Mouse (Mus musculus): ENCODE results near the gene Tom1l2. TPM values are rescaled to one million over a fixed set of nuclear protein-coding genes. Genes with fewer than 3 reads are reported as not detected.

The Tom1l2 gene
- total and polyA plus RNA-seq, 2 experiments from 2014 or later, result 31.3 to 77.3 TPM

DNA sequence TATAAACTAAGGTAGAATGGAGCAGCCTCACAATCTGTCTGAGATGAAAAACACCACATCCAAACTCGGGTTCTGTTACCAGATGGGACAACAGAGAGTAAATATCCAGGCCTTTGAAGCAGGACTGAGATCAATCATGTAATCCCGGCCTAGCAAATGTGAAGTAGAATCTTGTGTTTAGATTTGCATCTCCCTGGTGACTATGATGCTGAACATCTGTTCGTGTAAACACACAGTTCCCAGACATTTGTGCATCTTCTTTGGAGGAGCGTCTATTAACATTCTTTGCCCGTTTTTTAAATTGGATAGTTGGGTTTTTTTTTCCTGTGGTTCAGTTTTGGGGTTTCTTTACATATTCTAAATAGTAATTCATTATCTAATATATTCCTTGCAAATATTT, 63.7 kb downstream of the Tom1l2 start:
- peaks cover 12% of the 10 kb centered on the region; the same call in 1 of the 2 replicates for H3K4me1 ChIP-seq (ENCODE audit: control insufficient read depth, insufficient read depth)
- ATAC-seq (ENCODE audit: insufficient read depth, low read depth), result no peak

GRCm38 (mm10) chr11:60286311-60286710, 66.4 kb downstream of the Tom1l2 start:
- peaks cover 5% of the 10 kb centered on the region; the same call in 1 of the 2 replicates for H3K4me1 ChIP-seq (ENCODE audit: control insufficient read depth, insufficient read depth)
- no peak overlapping the region for H3K27ac ChIP-seq (ENCODE audit: low read depth)
- WGBS, result 22% methylated on average over 4 of the region's 4 CpGs
- DNase-seq (ENCODE audit: low spot score) (peak; percentile 41), ATAC-seq (ENCODE audit: insufficient read depth, low read depth) (no peak)
- TF ChIP-seq CTCF (IDR thresholded peaks at IDR 0.05; ENCODE audit: low read depth) (no peak), EP300 (IDR thresholded peaks at IDR 0.05; ENCODE audit: low read depth) (no peak)
- no peaks in the 10 kb centered on the region for H3K9me3 ChIP-seq (replicated peaks; ENCODE audit: control insufficient read depth, low read length)
- 0 out of 2 replicates have a peak, but pooled peaks cover 5% of the 10 kb centered on the region for H3K36me3 ChIP-seq (replicated peaks; ENCODE audit: control insufficient read depth, insufficient read depth, low read length)
- no peak overlapping the region for H3K4me3 ChIP-seq (ENCODE audit: low read depth, low read length)
- H3K4me2 ChIP-seq (ENCODE audit: low read depth, low read length), result no peak overlapping the region
- H3K9ac ChIP-seq (replicated peaks; ENCODE audit: low read depth, low read length), result no peak overlapping the region
- no peaks in the 10 kb centered on the region for H3K27me3 ChIP-seq (ENCODE audit: control insufficient read depth, insufficient read depth, low read length)

More for the DNA sequence above, 63.7 kb downstream of the Tom1l2 start:
- H3K27ac ChIP-seq (ENCODE audit: low read depth), result no peak overlapping the region
- H3K9me3 ChIP-seq (replicated peaks; ENCODE audit: control insufficient read depth, low read length), result no peaks in the 10 kb centered on the region
- H3K4me2 ChIP-seq (ENCODE audit: low read depth, low read length), result no peak overlapping the region
- 0 out of 2 replicates have a peak, but pooled peaks cover 5% of the 10 kb centered on the region for H3K36me3 ChIP-seq (replicated peaks; ENCODE audit: control insufficient read depth, insufficient read depth, low read length)
- H3K4me3 ChIP-seq (ENCODE audit: low read depth, low read length), result no peak overlapping the region
- WGBS, result 71% methylated on average over 5 of the region's 5 CpGs
- no peak for DNase-seq (ENCODE audit: low spot score)
- no peaks in the 10 kb centered on the region for H3K27me3 ChIP-seq (ENCODE audit: control insufficient read depth, insufficient read depth, low read length)
- no peak for TF ChIP-seq CTCF (IDR thresholded peaks at IDR 0.05; ENCODE audit: low read depth)
- TF ChIP-seq EP300 (IDR thresholded peaks at IDR 0.05; ENCODE audit: low read depth), result no peak
- H3K9ac ChIP-seq (replicated peaks; ENCODE audit: low read depth, low read length), result no peak overlapping the region

- no peak overlapping the region for H3K4me3 ChIP-seq (ENCODE audit: low read depth, low read length)
Observed at GRCm38 (mm10) chr11:60280429-60281414, 72.0 kb downstream of the Tom1l2 start.

GRCm38 (mm10) chr11:60279483-60279882, 73.2 kb downstream of the Tom1l2 start:
- Histone ChIP-seq H3K4me1 (ENCODE audit: control insufficient read depth, insufficient read depth) (peaks cover 9% of the 10 kb centered on the region; the same call in 1 of the 2 replicates), H3K4me3 (ENCODE audit: low read depth, low read length) (no peak overlapping the region), H3K27ac (ENCODE audit: low read depth) (no peak overlapping the region), H3K9me3 (replicated peaks; ENCODE audit: control insufficient read depth, low read length) (no peaks in the 10 kb centered on the region), H3K4me2 (ENCODE audit: low read depth, low read length) (no peak overlapping the region), H3K9ac (replicated peaks; ENCODE audit: low read depth, low read length) (no peak overlapping the region), H3K27me3 (ENCODE audit: control insufficient read depth, insufficient read depth, low read length) (no peaks in the 10 kb centered on the region), H3K36me3 (replicated peaks; ENCODE audit: control insufficient read depth, insufficient read depth, low read length) (0 out of 2 replicates have a peak, but pooled peaks cover 11% of the 10 kb centered on the region)
- no peak for DNase-seq (ENCODE audit: low spot score)
- ATAC-seq (ENCODE audit: insufficient read depth, low read depth), result no peak
- TF ChIP-seq CTCF (IDR thresholded peaks at IDR 0.05; ENCODE audit: low read depth) (no peak), EP300 (IDR thresholded peaks at IDR 0.05; ENCODE audit: low read depth) (no peak)
- 60% methylated on average over 5 of the region's 5 CpGs for WGBS

More at GRCm38 (mm10) chr11:60280429-60281414, 72.0 kb downstream of the Tom1l2 start:
- Histone ChIP-seq H3K27me3 (ENCODE audit: control insufficient read depth, insufficient read depth, low read length) (no peaks in the 10 kb centered on the region), H3K9ac (replicated peaks; ENCODE audit: low read depth, low read length) (no peak overlapping the region), H3K36me3 (replicated peaks; ENCODE audit: control insufficient read depth, insufficient read depth, low read length) (0 out of 2 replicates have a peak, but pooled peaks cover 8% of the 10 kb centered on the region), H3K4me2 (ENCODE audit: low read depth, low read length) (no peak overlapping the region), H3K27ac (ENCODE audit: low read depth) (peak overlapping the region; percentile 9; the same call in 1 of the 2 replicates), H3K4me1 (ENCODE audit: control insufficient read depth, insufficient read depth) (peaks cover 9% of the 10 kb centered on the region; the same call in 1 of the 2 replicates), H3K9me3 (replicated peaks; ENCODE audit: control insufficient read depth, low read length) (no peaks in the 10 kb centered on the region)
- TF ChIP-seq CTCF (IDR thresholded peaks at IDR 0.05; ENCODE audit: low read depth), result no peak
- TF ChIP-seq EP300 (IDR thresholded peaks at IDR 0.05; ENCODE audit: low read depth), result no peak
- peak; percentile 15; the same call in 1 of the 2 replicates for ATAC-seq (ENCODE audit: insufficient read depth, low read depth)
- DNase-seq (ENCODE audit: low spot score), result peak; percentile 21
- WGBS, result 67% methylated on average over 11 of the region's 11 CpGs

DNA sequence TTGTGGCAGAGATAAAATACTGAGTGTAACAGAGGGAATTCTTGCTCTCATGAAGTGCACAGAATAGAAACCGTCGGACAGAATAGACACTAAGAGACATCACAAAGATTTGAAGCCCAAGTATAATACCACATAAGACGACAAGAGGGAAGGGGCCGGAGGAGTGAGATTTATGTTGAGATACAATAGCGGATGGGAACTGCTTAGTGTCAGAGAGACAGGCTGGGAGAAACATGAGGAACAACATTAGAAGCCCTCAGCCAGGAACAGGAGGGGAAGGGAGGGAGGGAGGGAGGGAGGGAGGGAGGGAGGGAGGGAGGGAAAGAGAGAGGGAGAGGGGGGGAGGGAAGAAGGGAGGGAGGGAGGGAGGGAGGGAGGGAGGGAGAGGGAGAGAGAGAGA, 74.9 kb downstream of the Tom1l2 start:
- Histone ChIP-seq H3K27me3 (ENCODE audit: control insufficient read depth, insufficient read depth, low read length) (no peaks in the 10 kb centered on the region), H3K4me1 (ENCODE audit: control insufficient read depth, insufficient read depth) (peaks cover 9% of the 10 kb centered on the region; the same call in 1 of the 2 replicates), H3K4me2 (ENCODE audit: low read depth, low read length) (no peak overlapping the region), H3K27ac (ENCODE audit: low read depth) (no peak overlapping the region), H3K9me3 (replicated peaks; ENCODE audit: control insufficient read depth, low read length) (no peaks in the 10 kb centered on the region), H3K9ac (replicated peaks; ENCODE audit: low read depth, low read length) (no peak overlapping the region), H3K36me3 (replicated peaks; ENCODE audit: control insufficient read depth, insufficient read depth, low read length) (0 out of 2 replicates have a peak, but pooled peaks cover 12% of the 10 kb centered on the region), H3K4me3 (ENCODE audit: low read depth, low read length) (no peak overlapping the region)
- ATAC-seq (ENCODE audit: insufficient read depth, low read depth) (no peak), DNase-seq (ENCODE audit: low spot score) (no peak)
- TF ChIP-seq CTCF (IDR thresholded peaks at IDR 0.05; ENCODE audit: low read depth), result no peak
- TF ChIP-seq EP300 (IDR thresholded peaks at IDR 0.05; ENCODE audit: low read depth), result no peak
- 32% methylated on average over 5 of the region's 5 CpGs for WGBS
